Mouse (Mus musculus): Measurements from ENCODE around the gene Ikzf4. TPM values are rescaled to one million over a fixed set of nuclear protein-coding genes. Genes with fewer than 3 reads are reported as not detected.
"Not testable (repeated sequence)": the region's sequence is repeated elsewhere in the genome, so short reads cannot be mapped to it uniquely, and the experiment has no call there.

Gene Ikzf4
- polyA plus RNA-seq, 1 experiment from 2014 or later = 1.5 TPM

DNA sequence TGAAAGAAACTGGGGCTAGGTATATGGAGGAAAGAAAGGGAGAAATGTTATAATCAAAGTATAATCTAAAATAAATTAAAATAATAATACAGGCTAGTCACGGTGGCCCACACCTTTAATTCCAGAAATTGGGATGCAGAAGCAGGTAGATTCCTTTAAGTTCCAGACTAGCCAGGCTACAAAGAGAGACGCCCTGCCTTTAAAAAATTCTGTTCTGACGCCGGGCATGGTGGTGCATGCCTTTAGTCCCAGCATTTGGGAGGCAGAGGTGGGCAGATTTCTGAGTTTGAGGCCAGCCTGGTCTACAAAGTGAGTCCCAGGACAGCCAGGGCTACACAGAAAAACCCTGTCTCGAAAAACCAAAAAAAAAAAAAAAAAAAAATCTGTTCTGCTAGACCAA, 15.5 kb downstream of the Ikzf4 start:
- H3K36me3 ChIP-seq (ENCODE audit: control insufficient read depth, insufficient read depth); ATAC-seq (replicated peaks; ENCODE audit: extremely low read depth, insufficient read depth, low FRiP score); H3K4me3 ChIP-seq (ENCODE audit: low read length); H3K4me1 ChIP-seq (ENCODE audit: control insufficient read depth, insufficient read depth, low read length); H3K9ac ChIP-seq (ENCODE audit: low read length); H3K27me3 ChIP-seq (ENCODE audit: control insufficient read depth, insufficient read depth, low read length); H3K9me3 ChIP-seq (replicated peaks; ENCODE audit: control insufficient read depth, low read length); H3K4me2 ChIP-seq (ENCODE audit: low read depth, low read length); H3K27ac ChIP-seq (ENCODE audit: low read length): not testable (repeated sequence)
- 79% methylated on average over 5 of the region's 5 CpGs for WGBS

DNA sequence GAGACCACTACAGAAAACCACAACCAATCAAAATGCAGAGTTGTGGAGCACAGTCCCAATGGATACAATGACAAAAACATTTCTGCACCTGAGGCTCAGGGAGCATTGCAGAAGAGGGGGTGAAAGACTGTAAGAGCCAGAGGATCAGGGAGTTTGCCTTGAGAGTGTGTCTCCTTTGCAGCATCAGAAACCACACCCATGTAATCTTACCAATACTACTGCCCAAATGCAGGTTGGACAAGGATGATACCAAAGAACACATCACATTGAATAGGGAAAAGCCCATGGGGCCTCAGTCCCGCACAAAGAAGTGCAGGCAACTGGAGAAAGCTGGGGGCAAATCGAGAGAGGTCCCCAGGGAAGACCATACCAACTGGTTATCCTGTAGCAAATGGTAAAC, 16.0 kb downstream of the Ikzf4 start:
- no peak for ATAC-seq (replicated peaks; ENCODE audit: extremely low read depth, insufficient read depth, low FRiP score)
- 80% methylated on average over 2 of the region's 2 CpGs for WGBS
- H3K36me3 ChIP-seq (ENCODE audit: control insufficient read depth, insufficient read depth) = peaks cover 6% of the 10 kb centered on the region

DNA sequence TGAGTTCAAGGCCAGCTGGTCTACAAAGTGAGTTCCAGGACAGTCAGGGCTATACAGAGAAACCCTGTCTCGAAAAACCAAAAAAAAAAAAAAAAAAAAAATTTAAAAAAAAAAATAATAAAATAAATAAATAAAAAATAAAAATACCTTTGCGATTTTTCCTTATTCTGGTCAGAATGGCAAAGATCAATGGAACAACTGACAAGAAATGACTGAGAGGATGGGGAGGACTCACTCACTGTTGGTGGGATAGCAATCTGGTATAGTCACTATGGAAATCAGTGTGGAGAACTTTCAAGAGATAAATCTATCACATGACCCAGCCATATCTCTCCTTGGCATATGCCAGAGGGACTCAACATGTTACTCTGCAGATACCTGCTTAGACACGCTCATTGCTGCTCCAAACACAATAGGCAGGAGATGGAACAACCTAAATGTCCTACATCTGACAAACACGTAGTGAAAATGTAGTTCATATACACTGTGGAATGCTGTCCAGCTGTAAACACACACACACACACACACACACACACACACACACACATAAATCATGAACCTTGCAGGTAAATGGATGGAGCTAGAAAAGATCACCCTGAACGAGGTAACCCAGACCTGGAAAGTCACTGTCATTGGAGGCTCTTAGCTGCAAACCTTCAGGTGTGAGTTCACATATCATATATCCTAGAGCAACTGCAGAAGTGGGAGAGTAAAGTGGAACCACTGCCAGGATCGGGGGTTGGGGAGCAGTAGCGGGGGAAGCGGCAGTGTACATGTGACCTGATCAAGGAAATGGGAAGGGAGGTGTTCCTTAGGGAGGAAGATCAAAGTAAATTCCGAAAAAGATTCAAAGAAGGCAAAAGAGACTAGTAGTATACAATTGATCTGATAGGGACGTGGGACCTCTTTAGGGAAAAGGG, 18.1 kb downstream of the Ikzf4 start:
- Histone ChIP-seq H3K9ac (ENCODE audit: low read length) (no peak overlapping the region), H3K4me1 (ENCODE audit: control insufficient read depth, insufficient read depth, low read length) (peaks cover 8% of the 10 kb centered on the region), H3K27me3 (ENCODE audit: control insufficient read depth, insufficient read depth, low read length) (no peaks in the 10 kb centered on the region), H3K27ac (ENCODE audit: low read length) (no peak overlapping the region), H3K36me3 (ENCODE audit: control insufficient read depth, insufficient read depth) (peaks cover 20% of the 10 kb centered on the region), H3K4me3 (ENCODE audit: low read length) (no peak overlapping the region), H3K4me2 (ENCODE audit: low read depth, low read length) (no peak overlapping the region), H3K9me3 (replicated peaks; ENCODE audit: control insufficient read depth, low read length) (no peaks in the 10 kb centered on the region)
- no peak for ATAC-seq (replicated peaks; ENCODE audit: extremely low read depth, insufficient read depth, low FRiP score)
- 74% methylated on average over 10 of the region's 10 CpGs for WGBS

More for the DNA sequence above, 16.0 kb downstream of the Ikzf4 start:
- Histone ChIP-seq H3K9ac (ENCODE audit: low read length) (no peak overlapping the region), H3K27me3 (ENCODE audit: control insufficient read depth, insufficient read depth, low read length) (no peaks in the 10 kb centered on the region), H3K27ac (ENCODE audit: low read length) (no peak overlapping the region), H3K4me1 (ENCODE audit: control insufficient read depth, insufficient read depth, low read length) (peaks cover 8% of the 10 kb centered on the region), H3K9me3 (replicated peaks; ENCODE audit: control insufficient read depth, low read length) (no peaks in the 10 kb centered on the region), H3K4me2 (ENCODE audit: low read depth, low read length) (no peak overlapping the region), H3K4me3 (ENCODE audit: low read length) (no peak overlapping the region)

DNA sequence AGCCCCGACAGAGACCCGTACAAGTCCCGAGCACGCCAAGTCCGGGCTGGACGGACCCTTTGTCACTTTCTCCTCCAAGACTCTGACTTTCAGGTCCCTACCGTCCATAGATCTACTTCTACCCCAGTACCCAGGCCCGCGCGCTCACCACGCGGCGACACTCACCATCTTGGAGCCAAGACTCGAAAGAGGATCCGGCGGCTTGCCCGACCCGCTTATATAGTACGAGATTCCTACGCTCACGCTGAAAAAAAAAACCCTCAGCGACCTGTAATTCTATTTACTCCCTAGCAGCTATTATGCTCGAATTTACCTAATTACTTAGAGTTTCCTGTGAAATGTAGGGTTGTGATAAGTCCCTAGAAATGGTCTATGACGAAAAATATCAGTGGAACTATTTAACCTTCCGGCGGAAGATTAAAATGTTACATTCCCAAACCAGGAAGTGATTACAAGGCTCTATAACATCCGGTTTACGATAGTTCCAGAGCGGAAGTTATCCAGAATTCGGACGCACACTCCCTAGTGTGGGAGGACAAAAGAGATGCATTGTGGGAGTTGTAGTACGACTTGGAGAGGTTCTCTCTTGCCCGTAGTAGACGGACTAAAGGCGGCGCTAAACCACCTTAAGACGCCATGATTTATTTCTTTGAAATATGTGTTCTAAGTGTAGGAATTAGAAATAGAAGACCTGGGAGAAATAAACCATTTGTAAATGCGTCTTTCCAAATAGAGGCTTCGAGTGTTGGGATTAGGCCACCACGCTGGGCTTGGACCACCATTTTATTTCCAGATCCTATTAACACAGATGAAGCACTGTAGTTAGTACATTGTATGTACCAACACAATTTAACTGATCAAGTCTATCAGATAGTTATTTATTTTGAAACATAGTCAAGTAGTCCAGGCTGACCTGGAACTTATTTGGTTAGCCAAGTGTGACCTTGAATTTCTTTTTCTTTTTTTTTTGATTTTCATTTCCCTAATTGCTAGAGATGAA, 19.2 kb downstream of the Ikzf4 start, which contains the start of gene Rps26:
Gene Rps26 (minus strand): TSS at position 437 of the 1,000 bp plus-strand sequence.
- Histone ChIP-seq H3K4me2 (ENCODE audit: low read depth, low read length) (peak within 1 kb of the TSS; percentile 93), H3K36me3 (ENCODE audit: control insufficient read depth, insufficient read depth) (peaks cover 20% of the 10 kb centered on the region), H3K9ac (ENCODE audit: low read length) (peak within 1 kb of the TSS; percentile 93), H3K27me3 (ENCODE audit: control insufficient read depth, insufficient read depth, low read length) (no peaks in the 10 kb centered on the region), H3K9me3 (replicated peaks; ENCODE audit: control insufficient read depth, low read length) (no peaks in the 10 kb centered on the region), H3K4me3 (ENCODE audit: low read length) (peak within 1 kb of the TSS; percentile 91), H3K27ac (ENCODE audit: low read length) (peak within 1 kb of the TSS; percentile 76), H3K4me1 (ENCODE audit: control insufficient read depth, insufficient read depth, low read length) (peaks cover 8% of the 10 kb centered on the region)
- WGBS = under 1% methylated on average over 40 of the region's 40 CpGs
- peak; percentile 94 for ATAC-seq (replicated peaks; ENCODE audit: extremely low read depth, insufficient read depth, low FRiP score)

DNA sequence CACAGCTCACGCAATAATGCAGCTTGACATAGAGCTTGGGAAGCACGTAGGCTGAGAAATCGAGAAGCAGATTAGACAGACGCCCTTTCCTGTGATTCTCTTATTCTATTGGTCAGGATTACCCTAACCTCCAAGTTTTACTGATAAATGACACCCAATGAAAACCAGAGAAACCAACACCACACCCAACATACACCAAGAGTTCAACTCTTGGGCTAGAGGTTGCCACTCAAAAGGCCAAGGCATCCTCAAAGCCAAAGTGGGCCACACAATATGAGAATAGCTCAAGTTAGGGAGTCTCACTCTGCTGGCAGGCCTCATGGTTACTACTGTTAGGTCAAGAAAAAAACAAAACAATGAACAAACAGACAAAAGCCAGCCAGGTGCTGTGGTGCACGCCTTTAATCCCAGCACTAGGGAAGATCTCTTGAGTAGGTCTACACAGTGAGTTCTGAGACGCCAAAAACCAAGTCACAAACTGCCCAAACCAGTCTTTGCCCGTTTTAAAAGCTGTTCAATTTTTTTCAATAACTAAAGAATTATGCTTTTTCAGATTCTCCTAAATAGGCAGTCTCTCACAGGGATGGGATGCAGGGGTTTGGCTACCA, 20.4 kb downstream of the Ikzf4 start:
- Histone ChIP-seq H3K27me3 (ENCODE audit: control insufficient read depth, insufficient read depth, low read length) (no peaks in the 10 kb centered on the region), H3K4me1 (ENCODE audit: control insufficient read depth, insufficient read depth, low read length) (peaks cover 8% of the 10 kb centered on the region), H3K36me3 (ENCODE audit: control insufficient read depth, insufficient read depth) (peaks cover 20% of the 10 kb centered on the region), H3K4me3 (ENCODE audit: low read length) (peak overlapping the region; percentile 91), H3K4me2 (ENCODE audit: low read depth, low read length) (peak overlapping the region; percentile 93), H3K9me3 (replicated peaks; ENCODE audit: control insufficient read depth, low read length) (no peaks in the 10 kb centered on the region), H3K9ac (ENCODE audit: low read length) (peak overlapping the region; percentile 93), H3K27ac (ENCODE audit: low read length) (peak overlapping the region; percentile 76)
- no peak for ATAC-seq (replicated peaks; ENCODE audit: extremely low read depth, insufficient read depth, low FRiP score)
- 34% methylated on average over 7 of the region's 7 CpGs for WGBS

DNA sequence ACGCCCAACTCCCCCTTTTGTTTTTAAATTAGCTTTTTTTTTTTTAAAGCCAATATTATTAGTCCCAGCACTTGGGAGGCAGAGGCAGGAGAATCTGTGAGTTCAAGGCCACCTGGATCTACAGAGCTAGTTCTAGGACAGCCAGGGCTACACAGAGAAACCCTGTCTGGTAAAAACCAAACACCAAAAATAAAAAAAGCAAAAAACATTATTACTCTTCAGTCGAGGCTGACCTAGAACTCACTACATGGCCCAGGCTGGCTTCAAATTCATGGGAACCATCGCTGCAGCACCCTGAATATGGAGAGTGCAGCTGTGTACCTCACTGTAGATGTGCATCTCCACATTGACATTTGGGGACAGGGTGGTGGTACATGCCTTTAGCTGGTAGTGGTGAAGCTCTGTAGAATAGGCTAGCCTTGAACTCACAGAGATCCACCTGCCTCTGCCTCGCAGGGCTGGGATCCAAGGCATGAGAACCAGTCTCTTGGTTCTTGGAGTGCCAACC, 22.6 kb downstream of the Ikzf4 start:
- not testable (repeated sequence) for H3K4me2 ChIP-seq (ENCODE audit: low read depth, low read length)
- WGBS = 82% methylated on average over 4 of the region's 4 CpGs

DNA sequence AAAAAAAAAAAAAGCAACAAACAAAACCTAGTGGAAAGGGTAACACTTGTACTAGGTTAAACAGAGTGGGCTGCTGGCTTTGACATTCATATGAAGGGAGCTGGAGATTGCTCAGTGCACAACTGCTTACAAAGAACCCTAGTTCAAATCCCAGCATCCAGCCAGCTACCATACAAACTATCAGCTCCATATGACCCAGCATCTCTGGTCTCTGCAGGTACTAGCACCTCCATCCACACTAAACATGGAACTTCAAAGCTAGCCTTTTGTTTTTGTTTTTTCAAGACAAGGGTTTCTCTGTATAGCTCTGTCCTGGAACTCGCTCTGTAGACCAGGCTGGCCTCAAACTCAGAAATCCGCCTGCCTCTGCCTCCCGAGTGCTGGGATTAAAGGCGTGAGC, 23.1 kb downstream of the Ikzf4 start:
- Histone ChIP-seq H3K4me3 (ENCODE audit: low read length) (no peak overlapping the region), H3K27ac (ENCODE audit: low read length) (no peak overlapping the region), H3K27me3 (ENCODE audit: control insufficient read depth, insufficient read depth, low read length) (no peaks in the 10 kb centered on the region), H3K4me2 (ENCODE audit: low read depth, low read length) (no peak overlapping the region), H3K9me3 (replicated peaks; ENCODE audit: control insufficient read depth, low read length) (no peaks in the 10 kb centered on the region), H3K9ac (ENCODE audit: low read length) (no peak overlapping the region), H3K4me1 (ENCODE audit: control insufficient read depth, insufficient read depth, low read length) (peaks cover 8% of the 10 kb centered on the region), H3K36me3 (ENCODE audit: control insufficient read depth, insufficient read depth) (peaks cover 20% of the 10 kb centered on the region)
- WGBS = 83% methylated on average over 4 of the region's 4 CpGs
- no peak for ATAC-seq (replicated peaks; ENCODE audit: extremely low read depth, insufficient read depth, low FRiP score)

More for the DNA sequence above, 22.6 kb downstream of the Ikzf4 start:
- not testable (repeated sequence) for H3K9ac ChIP-seq (ENCODE audit: low read length); H3K4me1 ChIP-seq (ENCODE audit: control insufficient read depth, insufficient read depth, low read length); H3K9me3 ChIP-seq (replicated peaks; ENCODE audit: control insufficient read depth, low read length); H3K27me3 ChIP-seq (ENCODE audit: control insufficient read depth, insufficient read depth, low read length); ATAC-seq (replicated peaks; ENCODE audit: extremely low read depth, insufficient read depth, low FRiP score); H3K27ac ChIP-seq (ENCODE audit: low read length); H3K4me3 ChIP-seq (ENCODE audit: low read length)
- peaks cover 20% of the 10 kb centered on the region for H3K36me3 ChIP-seq (ENCODE audit: control insufficient read depth, insufficient read depth)

DNA sequence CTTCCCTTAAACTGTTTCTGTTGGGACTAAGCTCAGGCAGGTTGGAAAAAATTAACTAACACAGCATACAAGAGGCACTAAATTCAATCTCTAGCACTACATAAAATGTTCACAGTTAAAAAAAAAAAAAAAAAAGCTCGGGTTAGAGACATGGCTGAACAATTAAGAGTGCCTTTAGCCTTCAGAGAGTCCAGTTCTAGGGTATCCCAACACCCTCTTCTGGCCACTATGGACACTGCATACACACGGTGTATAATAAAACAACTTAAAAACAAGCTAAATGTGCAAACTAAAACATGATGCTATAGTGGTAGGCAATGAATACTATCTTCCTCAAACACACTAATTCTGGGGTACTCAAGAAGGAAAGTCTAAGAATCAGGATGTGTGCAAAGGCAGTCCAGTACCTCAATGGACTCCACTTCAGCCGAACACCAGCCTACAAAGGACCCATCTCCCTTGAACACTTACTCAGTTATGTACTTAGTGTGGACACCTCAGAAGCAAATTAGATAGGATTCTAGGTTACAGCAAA, 23.7 kb downstream of the Ikzf4 start:
- Histone ChIP-seq H3K4me3 (ENCODE audit: low read length) (no peak overlapping the region), H3K27me3 (ENCODE audit: control insufficient read depth, insufficient read depth, low read length) (no peaks in the 10 kb centered on the region), H3K27ac (ENCODE audit: low read length) (no peak overlapping the region), H3K36me3 (ENCODE audit: control insufficient read depth, insufficient read depth) (peaks cover 20% of the 10 kb centered on the region), H3K9me3 (replicated peaks; ENCODE audit: control insufficient read depth, low read length) (no peaks in the 10 kb centered on the region), H3K4me2 (ENCODE audit: low read depth, low read length) (no peak overlapping the region), H3K4me1 (ENCODE audit: control insufficient read depth, insufficient read depth, low read length) (peaks cover 8% of the 10 kb centered on the region), H3K9ac (ENCODE audit: low read length) (no peak overlapping the region)
- no peak for ATAC-seq (replicated peaks; ENCODE audit: extremely low read depth, insufficient read depth, low FRiP score)
- WGBS = 75% methylated on average over 3 of the region's 3 CpGs
